23 mouse cellular contexts compared by ENCODE assay signal in genomic region chr2:27873030-27873429, GRCm38 (mm10). TPM values are rescaled to one million over a fixed set of nuclear protein-coding genes. Genes with fewer than 3 reads are reported as not detected.
DNase-seq lines count a peak whose midpoint lies in the region; ATAC-seq lines count a peak whose summit lies in the region.
"Had no signal": no experiment of that assay in that cellular context is flagged by ENCODE, and none has a peak within 500 bp of the region (broad histone marks: within the 10 kb centered on the region; RNA-seq: fewer than 3 reads in every experiment).

No protein-coding gene starts in this region.

- no peak overlapping the region for H3K4me2 ChIP-seq in embryonic facial prominence, embryonic 14.5 days (ENCODE audit: low read depth, low read length)
- no peak overlapping the region for H3K4me2 ChIP-seq in limb, embryonic 15.5 days
- H3K4me2 ChIP-seq: forebrain, embryonic 12.5 days; forebrain, embryonic 15.5 days; heart, embryonic 13.5 days; hindbrain, embryonic 14.5 days had no signal

- no peak overlapping the region for H3K9ac ChIP-seq in embryonic facial prominence, embryonic 14.5 days (ENCODE audit: low read depth, low read length)
- no peak overlapping the region for H3K9ac ChIP-seq in limb, embryonic 15.5 days
- H3K9ac ChIP-seq: forebrain, embryonic 12.5 days; forebrain, embryonic 15.5 days; heart, embryonic 13.5 days; hindbrain, embryonic 14.5 days had no signal

- no peak for DNase-seq in heart, embryonic 10.5 days (ENCODE audit: low spot score)
- DNase-seq in heart, adult 18-20 months = no peak
- no peak for DNase-seq in embryonic facial prominence, embryonic 14.5 days (ENCODE audit: low spot score)
- no peak for DNase-seq in ovary, postnatal 14 days (ENCODE audit: low spot score)
- DNase-seq in frontal cortex, postnatal 10 days (ENCODE audit: low spot score in 2 of 2) = no peak
- DNase-seq: adrenal gland, postnatal 36 days; B cell, adult 2 months; gastrocnemius, postnatal 10 days; gastrocnemius, postnatal 36 days; heart, postnatal 14 days; heart, postnatal 4 days had no signal

- no peaks in the 10 kb centered on the region for H3K9me3 ChIP-seq in heart, embryonic 10.5 days
- H3K9me3 ChIP-seq in embryonic facial prominence, embryonic 14.5 days (ENCODE audit: control insufficient read depth, low read length) = no peaks in the 10 kb centered on the region
- no peaks in the 10 kb centered on the region for H3K9me3 ChIP-seq in limb, embryonic 15.5 days
- H3K9me3 ChIP-seq: forebrain, embryonic 12.5 days; forebrain, embryonic 15.5 days; G1E; heart, embryonic 13.5 days had no signal

- ATAC-seq in embryonic facial prominence, embryonic 14.5 days (ENCODE audit: low read depth) = no peak
- ATAC-seq in limb, embryonic 15.5 days (ENCODE audit: insufficient number of reproducible peaks, low FRiP score, low TSS enrichment, low read depth) = no peak
- ATAC-seq: forebrain, embryonic 15.5 days; hindbrain, postnatal 0 days; inflammation-experienced regulatory T-cells, adult 6 months; intestine, embryonic 16.5 days; Patski had no signal

- peak overlapping the region; percentile 42; the same call in 1 of the 2 replicates for H3K27ac ChIP-seq in heart, embryonic 10.5 days
- H3K27ac ChIP-seq in embryonic facial prominence, embryonic 14.5 days (replicated peaks; ENCODE audit: low read depth, low read length) = peak overlapping the region; percentile 42
- peak overlapping the region; percentile 66; the same call in 1 of the 2 replicates for H3K27ac ChIP-seq in limb, embryonic 15.5 days
- H3K27ac ChIP-seq: forebrain, embryonic 12.5 days; forebrain, embryonic 15.5 days; heart, embryonic 13.5 days; hindbrain, embryonic 14.5 days; hindbrain, postnatal 0 days had no signal

- H3K4me3 ChIP-seq in heart, embryonic 10.5 days = no peak overlapping the region
- no peak overlapping the region for H3K4me3 ChIP-seq in embryonic facial prominence, embryonic 14.5 days (ENCODE audit: low read depth, low read length)
- no peak overlapping the region for H3K4me3 ChIP-seq in limb, embryonic 15.5 days
- H3K4me3 ChIP-seq: erythroblast, embryonic 14.5 days; forebrain, embryonic 12.5 days; forebrain, embryonic 15.5 days; heart, embryonic 13.5 days had no signal

- no peaks in the 10 kb centered on the region for H3K36me3 ChIP-seq in heart, embryonic 10.5 days
- H3K36me3 ChIP-seq in embryonic facial prominence, embryonic 14.5 days (ENCODE audit: control insufficient read depth, insufficient read depth, low read length) = no peaks in the 10 kb centered on the region
- H3K36me3 ChIP-seq in limb, embryonic 15.5 days = no peaks in the 10 kb centered on the region
- H3K36me3 ChIP-seq: forebrain, embryonic 12.5 days; forebrain, embryonic 15.5 days; G1E; heart, embryonic 13.5 days had no signal

- 0 out of 2 replicates have a peak, but pooled peaks cover 9% of the 10 kb centered on the region for H3K27me3 ChIP-seq in heart, embryonic 10.5 days (ENCODE audit: insufficient read depth, poor library complexity, severe bottlenecking)
- no peaks in the 10 kb centered on the region for H3K27me3 ChIP-seq in embryonic facial prominence, embryonic 14.5 days (replicated peaks; ENCODE audit: control insufficient read depth, insufficient read depth, low read length)
- no peaks in the 10 kb centered on the region for H3K27me3 ChIP-seq in limb, embryonic 15.5 days
- H3K27me3 ChIP-seq: forebrain, embryonic 12.5 days; forebrain, embryonic 15.5 days; heart, embryonic 13.5 days; Patski had no signal

- H3K4me1 ChIP-seq in heart, embryonic 10.5 days = peaks cover 65% of the 10 kb centered on the region
- H3K4me1 ChIP-seq in embryonic facial prominence, embryonic 14.5 days (ENCODE audit: control insufficient read depth, insufficient read depth, low read length) = peaks cover 20% of the 10 kb centered on the region
- H3K4me1 ChIP-seq in limb, embryonic 15.5 days = peaks cover 56% of the 10 kb centered on the region
- H3K4me1 ChIP-seq: forebrain, embryonic 12.5 days had no signal

- 64% methylated on average over 5 of the region's 5 CpGs for WGBS in heart, embryonic 10.5 days
- WGBS in embryonic facial prominence, embryonic 14.5 days = 59% methylated on average over 5 of the region's 5 CpGs
- WGBS in limb, embryonic 15.5 days = 75% methylated on average over 5 of the region's 5 CpGs

RNA-seq across cellular contexts. Expression of gene Col5a1, which starts 13.2 kb away (rescaled TPM):
- 31.3 and 37.4 TPM in 2 replicates for polyA plus RNA-seq in heart, embryonic 10.5 days (2016; fragmentation: Nextera tagmentation; extraction: Ambion mirVana)
- 10 to 100 TPM; 14.8 to 17.9 TPM for total RNA-seq in heart, adult 18-20 months (2021)
- polyA plus RNA-seq in embryonic facial prominence, embryonic 14.5 days (2014; fragmentation: Nextera tagmentation; extraction: Ambion mirVana) = 253 and 258 TPM in 2 replicates
- 259 and 273 TPM in 2 replicates for polyA plus RNA-seq in limb, embryonic 15.5 days (2015; fragmentation: Nextera tagmentation; extraction: Ambion mirVana)
- total RNA-seq: granulocyte monocyte progenitor cell, adult 5-6 weeks had no signal
- polyA plus RNA-seq: inflammation-experienced regulatory T-cells, adult 6 months had no signal
